Mouse (Mus musculus): Measurements from ENCODE around the gene Atg13. TPM values are rescaled to one million over a fixed set of nuclear protein-coding genes. Genes with fewer than 3 reads are reported as not detected.

The Atg13 gene
- polyA plus RNA-seq, 1 experiment from 2014 or later = 29.3 TPM

Other genes starting within 250 kb of the Atg13 start
- 174 and 179 TPM in 2 replicates for gene Ckap5, start 183.8 kb downstream of the Atg13 start, polyA plus RNA-seq (2016; fragmentation: Nextera tagmentation; extraction: Ambion mirVana)
- 0.09 TPM in 1 of 2 replicates, not detected in the other for gene F2, start 74.2 kb downstream of the Atg13 start, polyA plus RNA-seq (2016; fragmentation: Nextera tagmentation; extraction: Ambion mirVana)
- 8.9 and 12.6 TPM in 2 replicates for gene Zfp408, start 60.8 kb downstream of the Atg13 start, polyA plus RNA-seq (2016; fragmentation: Nextera tagmentation; extraction: Ambion mirVana)
- gene Arhgap1, start 60.7 kb downstream of the Atg13 start, polyA plus RNA-seq (2016; fragmentation: Nextera tagmentation; extraction: Ambion mirVana) = 71.0 and 76.1 TPM in 2 replicates
- 17.0 and 18.7 TPM in 2 replicates for gene Harbi1, start 276 bp upstream of the Atg13 start, polyA plus RNA-seq (2016; fragmentation: Nextera tagmentation; extraction: Ambion mirVana)
- gene Ambra1, start 19.6 kb upstream of the Atg13 start, polyA plus RNA-seq (2016; fragmentation: Nextera tagmentation; extraction: Ambion mirVana) = 22.1 and 24.1 TPM in 2 replicates
- gene Chrm4, start 216.7 kb upstream of the Atg13 start, polyA plus RNA-seq (2016; fragmentation: Nextera tagmentation; extraction: Ambion mirVana) = 0.31 and 0.72 TPM in 2 replicates
- 834 and 889 TPM in 2 replicates for gene Mdk, start 221.7 kb upstream of the Atg13 start, polyA plus RNA-seq (2016; fragmentation: Nextera tagmentation; extraction: Ambion mirVana)
- 0.46 and 0.52 TPM in 2 replicates for gene Gm9821, start 235.1 kb upstream of the Atg13 start, polyA plus RNA-seq (2016; fragmentation: Nextera tagmentation; extraction: Ambion mirVana)

All from forebrain, embryonic 12.5 days (tissue).